ENCODE assay signal across 19 mouse cellular contexts in genomic region chr12:9090226-9090625, GRCm38 (mm10).
"Had no signal": no experiment of that assay in that cellular context is flagged by ENCODE, and none has a peak within 500 bp of the region (broad histone marks: within the 10 kb centered on the region; RNA-seq: fewer than 3 reads in every experiment).

No protein-coding gene starts in this region.

- DNase-seq: kidney, postnatal 14 days; kidney, postnatal 4 days; left cerebral cortex, postnatal 4 days; liver; lung, adult 18-20 months; lung, postnatal 14 days; lung, postnatal 4 days; midbrain, embryonic 14.5 days; retina, postnatal 1 day; right cerebral cortex, postnatal 25 days; spleen, adult 18-20 months; thymus, postnatal 36 days had no signal

- H3K4me2 ChIP-seq: limb, embryonic 13.5 days; liver, embryonic 12.5 days; liver, embryonic 15.5 days; lung, embryonic 15.5 days; midbrain, embryonic 11.5 days; neural tube, embryonic 12.5 days; stomach, embryonic 15.5 days had no signal

- H3K27me3 ChIP-seq: limb, embryonic 13.5 days; liver, embryonic 12.5 days; liver, embryonic 15.5 days; lung, embryonic 15.5 days; neural tube, embryonic 12.5 days; stomach, embryonic 15.5 days had no signal

- H3K4me1 ChIP-seq: limb, embryonic 13.5 days; liver, embryonic 12.5 days; liver, embryonic 15.5 days; lung, embryonic 15.5 days; neural tube, embryonic 12.5 days; stomach, embryonic 15.5 days had no signal

- H3K9me3 ChIP-seq: limb, embryonic 13.5 days; liver, embryonic 12.5 days; liver, embryonic 15.5 days; lung, embryonic 15.5 days; neural tube, embryonic 12.5 days; stomach, embryonic 15.5 days had no signal

- H3K27ac ChIP-seq: limb, embryonic 13.5 days; liver, embryonic 12.5 days; liver, embryonic 15.5 days; lung, embryonic 15.5 days; neural tube, embryonic 12.5 days; stomach, embryonic 15.5 days had no signal

- H3K9ac ChIP-seq: limb, embryonic 13.5 days; liver, embryonic 12.5 days; liver, embryonic 15.5 days; lung, embryonic 15.5 days; neural tube, embryonic 12.5 days; stomach, embryonic 15.5 days had no signal

- ATAC-seq: liver, embryonic 12.5 days had no signal

- H3K4me3 ChIP-seq: limb, embryonic 13.5 days; liver, embryonic 12.5 days; liver, embryonic 15.5 days; lung, embryonic 15.5 days; neural tube, embryonic 12.5 days; stomach, embryonic 15.5 days had no signal

- H3K36me3 ChIP-seq: limb, embryonic 13.5 days; liver, embryonic 12.5 days; liver, embryonic 15.5 days; lung, embryonic 15.5 days; neural tube, embryonic 12.5 days; stomach, embryonic 15.5 days had no signal
